ENCODE assay signal across 17 mouse cellular contexts in genomic region chr16:50027189-50027588, GRCm38 (mm10).
A peak's percentile ranks its signal among the peaks of the same experiment; 100 is the strongest.
DNase-seq lines count a peak whose midpoint lies in the region; ATAC-seq and TF ChIP-seq lines count a peak whose summit lies in the region.
"Had no signal": no experiment of that assay in that cellular context is flagged by ENCODE, and none has a peak within 500 bp of the region (broad histone marks: within the 10 kb centered on the region; RNA-seq: fewer than 3 reads in every experiment).

No protein-coding gene starts in this region.

- no peak for TF ChIP-seq EP300 in CH12.LX (IDR thresholded peaks at IDR 0.05; ENCODE audit: low read length)

- 32% methylated on average over 2 of the region's 2 CpGs for WGBS in hindbrain, embryonic 10.5 days
- 34% methylated on average over 2 of the region's 2 CpGs for WGBS in hindbrain, embryonic 12.5 days

- dilution Hi-C loops in CH12.LX (cut with MboI; ENCODE audit: extremely low pct_ligation_motif_present, extremely low pct_unique_long_range_greater_than_20kb, low sequenced_read_pairs): no loop called here

- peak; percentile 31 for DNase-seq in hindbrain, embryonic 10.5 days (ENCODE audit: low spot score)
- DNase-seq in CH12.LX (ENCODE audit: extremely low read depth): peak; percentile 55
- peak; percentile 63 for DNase-seq in embryo, embryonic 10.5 days (ENCODE audit: low spot score)
- DNase-seq in mesoderm, embryonic 11.5 days (ENCODE audit: low read depth, low spot score): peak; percentile 59
- no peak for DNase-seq in right cerebral cortex, postnatal 14 days
- DNase-seq: cerebellum, adult 9-10 months; kidney, adult 11 months; right cerebral cortex, postnatal 4 days; thymus, postnatal 36 days had no signal

- H3K9me3 ChIP-seq in hindbrain, embryonic 10.5 days: no peaks in the 10 kb centered on the region
- H3K9me3 ChIP-seq in hindbrain, embryonic 12.5 days (replicated peaks): no peaks in the 10 kb centered on the region
- H3K9me3 ChIP-seq in CH12.LX (replicated peaks; ENCODE audit: low read length): peaks cover 11% of the 10 kb centered on the region
- H3K9me3 ChIP-seq: embryonic facial prominence, embryonic 13.5 days; heart, embryonic 15.5 days; hindbrain, embryonic 15.5 days; limb, embryonic 15.5 days; midbrain, embryonic 12.5 days; stomach, embryonic 15.5 days had no signal

- H3K9ac ChIP-seq in hindbrain, embryonic 12.5 days: no peak overlapping the region
- H3K9ac ChIP-seq in CH12.LX (ENCODE audit: insufficient read depth, low read depth): peak overlapping the region; percentile 66; the same call in 1 of the 2 replicates
- H3K9ac ChIP-seq: embryonic facial prominence, embryonic 13.5 days; heart, embryonic 15.5 days; hindbrain, embryonic 15.5 days; limb, embryonic 15.5 days; midbrain, embryonic 12.5 days; stomach, embryonic 15.5 days had no signal

- no peaks in the 10 kb centered on the region for H3K36me3 ChIP-seq in hindbrain, embryonic 10.5 days
- no peaks in the 10 kb centered on the region for H3K36me3 ChIP-seq in hindbrain, embryonic 12.5 days
- H3K36me3 ChIP-seq in CH12.LX (replicated peaks in 1 of 2; ENCODE audit: control insufficient read depth in 1 of 2, insufficient read depth in 1 of 2, low read length in 1 of 2): peaks cover 9 to 18% of the 10 kb centered on the region in 2 experiments
- H3K36me3 ChIP-seq: embryonic facial prominence, embryonic 13.5 days; heart, embryonic 15.5 days; hindbrain, embryonic 15.5 days; limb, embryonic 15.5 days; midbrain, embryonic 12.5 days; stomach, embryonic 15.5 days had no signal

- H3K4me2 ChIP-seq in hindbrain, embryonic 12.5 days (replicated peaks): no peak overlapping the region
- H3K4me2 ChIP-seq in CH12.LX (ENCODE audit: insufficient read depth, low read depth, poor library complexity, severe bottlenecking): peak overlapping the region; percentile 22
- H3K4me2 ChIP-seq: embryonic facial prominence, embryonic 13.5 days; heart, embryonic 15.5 days; hindbrain, embryonic 15.5 days; limb, embryonic 15.5 days; midbrain, embryonic 12.5 days; stomach, embryonic 15.5 days had no signal

- no peak for TF ChIP-seq POLR2A in CH12.LX (IDR thresholded peaks at IDR 0.05; ENCODE audit: low read depth, low read length)

- TF ChIP-seq RAD21 in CH12.LX (IDR thresholded peaks at IDR 0.05; ENCODE audit: low read depth, low read length): no peak

- H3K27me3 ChIP-seq in hindbrain, embryonic 10.5 days (ENCODE audit: insufficient read depth, poor library complexity, severe bottlenecking): no peaks in the 10 kb centered on the region
- no peaks in the 10 kb centered on the region for H3K27me3 ChIP-seq in hindbrain, embryonic 12.5 days
- H3K27me3 ChIP-seq in CH12.LX (replicated peaks): no peaks in the 10 kb centered on the region
- H3K27me3 ChIP-seq: embryonic facial prominence, embryonic 13.5 days; heart, embryonic 15.5 days; hindbrain, embryonic 15.5 days; limb, embryonic 15.5 days; midbrain, embryonic 12.5 days; stomach, embryonic 15.5 days had no signal

- no peak for ATAC-seq in hindbrain, embryonic 12.5 days (ENCODE audit: low FRiP score)
- ATAC-seq in CD4-positive, CD25-positive, alpha-beta regulatory T cell, adult 4 months: no peak

- in situ Hi-C loops in CH12.LX (cut with MboI; ENCODE audit: low pct_ligation_motif_present, low pct_unique_long_range_greater_than_20kb, low sequenced_read_pairs): loop anchor here (5.0 to 25.0 kb wide), 3 partner anchors 60 to 710 kb away; no protein-coding TSS in a partner anchor

- H3K27ac ChIP-seq in hindbrain, embryonic 10.5 days: no peak overlapping the region
- no peak overlapping the region for H3K27ac ChIP-seq in hindbrain, embryonic 12.5 days
- H3K27ac ChIP-seq in CH12.LX (ENCODE audit: insufficient read depth, low read depth): peak overlapping the region; percentile 58
- H3K27ac ChIP-seq: embryonic facial prominence, embryonic 13.5 days; heart, embryonic 15.5 days; hindbrain, embryonic 15.5 days; limb, embryonic 15.5 days; midbrain, embryonic 12.5 days; stomach, embryonic 15.5 days had no signal

- peaks cover 7% of the 10 kb centered on the region; the same call in 1 of the 2 replicates for H3K79me2 ChIP-seq in CH12.LX (replicated peaks; ENCODE audit: control insufficient read depth, extremely low read depth, insufficient read depth, poor library complexity, severe bottlenecking)

- TF ChIP-seq CTCF in CH12.LX (conservative IDR thresholded peaks at IDR 0.05 in 1 of 2, IDR thresholded peaks at IDR 0.05 in 1 of 2; ENCODE audit: low read depth in 2 of 2, low read length in 2 of 2): no peak

- peaks cover 15% of the 10 kb centered on the region; the same call in 1 of the 2 replicates for H3K4me1 ChIP-seq in hindbrain, embryonic 10.5 days (replicated peaks)
- peaks cover 4% of the 10 kb centered on the region for H3K4me1 ChIP-seq in hindbrain, embryonic 12.5 days
- H3K4me1 ChIP-seq in CH12.LX (ENCODE audit: control insufficient read depth in 1 of 2, insufficient read depth in 2 of 2): peaks cover 27 to 68% of the 10 kb centered on the region in 2 experiments
- H3K4me1 ChIP-seq: stomach, embryonic 15.5 days had no signal

- no peak overlapping the region for H3K4me3 ChIP-seq in hindbrain, embryonic 10.5 days
- no peak overlapping the region for H3K4me3 ChIP-seq in hindbrain, embryonic 12.5 days
- H3K4me3 ChIP-seq in CH12.LX (replicated peaks in 1 of 3; ENCODE audit: low read depth in 2 of 3, low read length in 2 of 3, poor library complexity in 1 of 3): no peak overlapping the region
- H3K4me3 ChIP-seq: embryonic facial prominence, embryonic 13.5 days; heart, embryonic 15.5 days; hindbrain, embryonic 15.5 days; limb, embryonic 15.5 days; midbrain, embryonic 12.5 days; stomach, embryonic 15.5 days had no signal

TF ChIP-seq in CH12.LX, 34 proteins besides CTCF, POLR2A, EP300 and RAD21:
- no peak for TF ChIP-seq NELFE (IDR thresholded peaks at IDR 0.05; ENCODE audit: low read depth, low read length)
- no peak for TF ChIP-seq ZC3H11A (IDR thresholded peaks at IDR 0.05; ENCODE audit: low read depth, low read length)
- no peak for TF ChIP-seq NRF1 (IDR thresholded peaks at IDR 0.05; ENCODE audit: low read depth, low read length)
- TF ChIP-seq MYC (IDR thresholded peaks at IDR 0.05; ENCODE audit: low read depth, low read length): no peak
- no peak for TF ChIP-seq MXI1 (IDR thresholded peaks at IDR 0.05; ENCODE audit: low read depth, low read length)
- TF ChIP-seq RCOR1 (conservative IDR thresholded peaks at IDR 0.05; ENCODE audit: low read depth, low read length): no peak
- TF ChIP-seq BHLHE40 (IDR thresholded peaks at IDR 0.05; ENCODE audit: low read depth, low read length): no peak
- TF ChIP-seq JUND (conservative IDR thresholded peaks at IDR 0.05; ENCODE audit: low read depth, low read length): no peak
- no peak for TF ChIP-seq UBTF (IDR thresholded peaks at IDR 0.05; ENCODE audit: low read depth, low read length)
- no peak for TF ChIP-seq IRF4 (IDR thresholded peaks at IDR 0.05; ENCODE audit: low read depth, low read length)
